Mouse (Mus musculus): ENCODE measurements around the gene Ints12. TPM values are rescaled to one million over a fixed set of nuclear protein-coding genes. Genes with fewer than 3 reads are reported as not detected.
A peak's percentile ranks its signal among the peaks of the same experiment; 100 is the strongest.

The Ints12 gene
- polyA plus RNA-seq, 1 experiment from 2014 or later = 33.6 TPM

DNA sequence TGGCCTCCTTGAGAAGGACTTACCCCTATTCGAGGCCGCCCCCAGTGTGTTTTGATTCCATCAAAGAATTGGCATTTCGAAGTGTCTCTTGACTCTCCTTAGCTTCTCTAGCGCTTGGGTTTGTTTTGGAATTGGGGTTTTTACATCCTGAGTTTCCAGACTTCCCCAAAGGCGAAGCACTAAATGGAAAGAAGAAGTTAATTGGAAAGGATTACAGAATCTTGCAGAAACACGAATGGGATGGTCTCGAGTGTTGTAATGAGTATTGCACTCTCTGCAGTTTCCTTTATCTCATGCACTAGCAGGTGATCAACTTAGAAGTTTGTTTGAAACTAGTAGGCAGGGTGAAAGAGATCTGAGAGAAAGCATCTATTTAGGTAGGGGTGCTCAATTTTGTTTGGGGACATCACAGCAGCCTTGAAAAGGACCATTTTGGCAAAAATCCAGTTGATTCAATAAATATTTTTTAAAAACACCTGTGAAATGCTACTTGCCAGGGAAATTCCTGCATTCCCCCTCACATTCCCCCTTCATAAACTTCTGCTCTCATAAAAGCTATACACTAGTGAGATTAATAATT, 724 bp downstream of the Ints12 start:
- no peak for DNase-seq (ENCODE audit: low spot score)
- no peaks in the 10 kb centered on the region for H3K27me3 ChIP-seq (ENCODE audit: control insufficient read depth, insufficient read depth, low read length)
- H3K36me3 ChIP-seq (replicated peaks; ENCODE audit: control insufficient read depth, insufficient read depth, low read depth, low read length) = no peaks in the 10 kb centered on the region
- peak overlapping the region; percentile 100 for H3K27ac ChIP-seq (replicated peaks; ENCODE audit: low read depth, low read length)
- WGBS = under 1% methylated on average over 7 of the region's 7 CpGs
- peak overlapping the region; percentile 89 for H3K4me3 ChIP-seq (ENCODE audit: low read depth, low read length)
- peak overlapping the region; percentile 99 for H3K9ac ChIP-seq (replicated peaks; ENCODE audit: low read length)
- ATAC-seq (replicated peaks; ENCODE audit: insufficient number of reproducible peaks, low FRiP score, low TSS enrichment, low read depth) = no peak
- peak overlapping the region; percentile 48 for H3K4me2 ChIP-seq (ENCODE audit: low read depth, low read length)
- H3K9me3 ChIP-seq (replicated peaks; ENCODE audit: control insufficient read depth, low read length) = no peaks in the 10 kb centered on the region
- no peaks in the 10 kb centered on the region for H3K4me1 ChIP-seq (ENCODE audit: control insufficient read depth, insufficient read depth, low read length)

GRCm38 (mm10) chr3:133092936-133093335, 1.3 kb downstream of the Ints12 start:
- no peak overlapping the region for H3K27ac ChIP-seq (replicated peaks; ENCODE audit: low read depth, low read length)
- no peaks in the 10 kb centered on the region for H3K4me1 ChIP-seq (ENCODE audit: control insufficient read depth, insufficient read depth, low read length)
- 94% methylated on average over 1 of the region's 1 CpGs for WGBS
- no peaks in the 10 kb centered on the region for H3K9me3 ChIP-seq (replicated peaks; ENCODE audit: control insufficient read depth, low read length)
- H3K36me3 ChIP-seq (replicated peaks; ENCODE audit: control insufficient read depth, insufficient read depth, low read depth, low read length) = no peaks in the 10 kb centered on the region
- H3K4me3 ChIP-seq (ENCODE audit: low read depth, low read length) = peak overlapping the region; percentile 89; the same call in 1 of the 2 replicates
- peak overlapping the region; percentile 48; the same call in 1 of the 2 replicates for H3K4me2 ChIP-seq (ENCODE audit: low read depth, low read length)
- H3K9ac ChIP-seq (replicated peaks; ENCODE audit: low read length) = no peak overlapping the region; the same call in 1 of the 2 replicates
- DNase-seq (ENCODE audit: low spot score) (no peak), ATAC-seq (replicated peaks; ENCODE audit: insufficient number of reproducible peaks, low FRiP score, low TSS enrichment, low read depth) (no peak)
- no peaks in the 10 kb centered on the region for H3K27me3 ChIP-seq (ENCODE audit: control insufficient read depth, insufficient read depth, low read length)

GRCm38 (mm10) chr3:133094305-133094704, 2.7 kb downstream of the Ints12 start:
- H3K27ac ChIP-seq (replicated peaks; ENCODE audit: low read depth, low read length) = no peak overlapping the region
- no peaks in the 10 kb centered on the region for H3K9me3 ChIP-seq (replicated peaks; ENCODE audit: control insufficient read depth, low read length)
- ATAC-seq (replicated peaks; ENCODE audit: insufficient number of reproducible peaks, low FRiP score, low TSS enrichment, low read depth) (no peak), DNase-seq (ENCODE audit: low spot score) (no peak)
- no peaks in the 10 kb centered on the region for H3K27me3 ChIP-seq (ENCODE audit: control insufficient read depth, insufficient read depth, low read length)
- no peaks in the 10 kb centered on the region for H3K4me1 ChIP-seq (ENCODE audit: control insufficient read depth, insufficient read depth, low read length)
- 84% methylated on average over 1 of the region's 1 CpGs for WGBS
- H3K4me2 ChIP-seq (ENCODE audit: low read depth, low read length) = no peak overlapping the region
- H3K4me3 ChIP-seq (ENCODE audit: low read depth, low read length) = no peak overlapping the region
- no peaks in the 10 kb centered on the region for H3K36me3 ChIP-seq (replicated peaks; ENCODE audit: control insufficient read depth, insufficient read depth, low read depth, low read length)
- H3K9ac ChIP-seq (replicated peaks; ENCODE audit: low read length) = no peak overlapping the region

DNA sequence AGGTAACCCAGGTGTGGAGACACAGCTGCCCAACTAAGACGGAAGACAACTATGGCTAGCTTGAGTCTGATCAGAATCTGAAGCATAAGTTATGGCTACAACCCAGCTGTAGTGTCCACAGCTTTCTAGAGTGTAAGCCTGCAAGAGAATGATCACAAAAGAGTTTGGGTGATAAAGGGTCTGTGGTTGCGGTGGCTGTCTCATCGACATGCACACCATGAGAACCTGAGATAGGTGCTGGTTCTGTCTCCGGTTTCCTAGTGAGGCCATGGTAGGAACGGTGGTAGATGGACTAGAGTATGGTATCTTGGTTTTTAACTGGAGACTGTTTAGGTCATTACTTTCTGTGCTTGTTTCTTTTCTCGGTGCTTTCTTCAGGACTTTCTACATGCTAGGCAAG, 6.3 kb downstream of the Ints12 start:
- no peak overlapping the region for H3K9ac ChIP-seq (replicated peaks; ENCODE audit: low read length)
- H3K27ac ChIP-seq (replicated peaks; ENCODE audit: low read depth, low read length) = no peak overlapping the region
- H3K36me3 ChIP-seq (replicated peaks; ENCODE audit: control insufficient read depth, insufficient read depth, low read depth, low read length) = peaks cover 4% of the 10 kb centered on the region; the same call in 1 of the 2 replicates
- H3K4me1 ChIP-seq (ENCODE audit: control insufficient read depth, insufficient read depth, low read length) = no peaks in the 10 kb centered on the region
- no peak overlapping the region for H3K4me3 ChIP-seq (ENCODE audit: low read depth, low read length)
- DNase-seq (ENCODE audit: low spot score) (no peak), ATAC-seq (replicated peaks; ENCODE audit: insufficient number of reproducible peaks, low FRiP score, low TSS enrichment, low read depth) (no peak)
- H3K27me3 ChIP-seq (ENCODE audit: control insufficient read depth, insufficient read depth, low read length) = no peaks in the 10 kb centered on the region
- no peaks in the 10 kb centered on the region for H3K9me3 ChIP-seq (replicated peaks; ENCODE audit: control insufficient read depth, low read length)
- WGBS = 94% methylated on average over 6 of the region's 6 CpGs
- no peak overlapping the region for H3K4me2 ChIP-seq (ENCODE audit: low read depth, low read length)

DNA sequence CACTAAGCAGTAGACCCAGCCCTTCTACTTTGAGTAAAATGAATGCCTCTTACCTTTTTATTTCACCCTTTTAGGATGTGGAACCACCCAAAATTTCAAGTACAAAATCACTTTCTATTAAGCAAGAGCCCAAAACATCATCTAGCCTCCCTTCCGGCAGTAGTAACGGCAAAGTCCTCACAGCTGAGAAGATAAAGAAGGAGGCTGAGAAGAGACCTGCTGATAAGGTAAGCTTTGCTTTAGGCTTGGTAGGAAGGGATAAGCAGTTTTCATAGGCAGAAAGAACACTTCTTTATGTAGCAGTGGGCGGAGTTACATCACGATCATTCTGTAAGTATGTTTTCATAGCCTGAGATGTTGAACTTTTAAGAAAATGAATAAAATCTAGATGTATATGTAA, 6.7 kb downstream of the Ints12 start:
- Histone ChIP-seq H3K9ac (replicated peaks; ENCODE audit: low read length) (no peak overlapping the region), H3K9me3 (replicated peaks; ENCODE audit: control insufficient read depth, low read length) (no peaks in the 10 kb centered on the region), H3K4me1 (ENCODE audit: control insufficient read depth, insufficient read depth, low read length) (no peaks in the 10 kb centered on the region), H3K27me3 (ENCODE audit: control insufficient read depth, insufficient read depth, low read length) (no peaks in the 10 kb centered on the region), H3K4me2 (ENCODE audit: low read depth, low read length) (no peak overlapping the region), H3K4me3 (ENCODE audit: low read depth, low read length) (no peak overlapping the region), H3K27ac (replicated peaks; ENCODE audit: low read depth, low read length) (no peak overlapping the region), H3K36me3 (replicated peaks; ENCODE audit: control insufficient read depth, insufficient read depth, low read depth, low read length) (peaks cover 4% of the 10 kb centered on the region; the same call in 1 of the 2 replicates)
- WGBS = 95% methylated on average over 4 of the region's 4 CpGs
- DNase-seq (ENCODE audit: low spot score) (no peak), ATAC-seq (replicated peaks; ENCODE audit: insufficient number of reproducible peaks, low FRiP score, low TSS enrichment, low read depth) (no peak)

GRCm38 (mm10) chr3:133098909-133099308, 7.3 kb downstream of the Ints12 start:
- H3K4me2 ChIP-seq (ENCODE audit: low read depth, low read length) = no peak overlapping the region
- H3K27me3 ChIP-seq (ENCODE audit: control insufficient read depth, insufficient read depth, low read length) = no peaks in the 10 kb centered on the region
- no peak overlapping the region for H3K4me3 ChIP-seq (ENCODE audit: low read depth, low read length)
- ATAC-seq (replicated peaks; ENCODE audit: insufficient number of reproducible peaks, low FRiP score, low TSS enrichment, low read depth) (no peak), DNase-seq (ENCODE audit: low spot score) (no peak)
- no peak overlapping the region for H3K9ac ChIP-seq (replicated peaks; ENCODE audit: low read length)
- 82% methylated on average over 2 of the region's 2 CpGs for WGBS
- H3K27ac ChIP-seq (replicated peaks; ENCODE audit: low read depth, low read length) = no peak overlapping the region
- H3K36me3 ChIP-seq (replicated peaks; ENCODE audit: control insufficient read depth, insufficient read depth, low read depth, low read length) = peaks cover 4% of the 10 kb centered on the region
- no peaks in the 10 kb centered on the region for H3K9me3 ChIP-seq (replicated peaks; ENCODE audit: control insufficient read depth, low read length)
- no peaks in the 10 kb centered on the region for H3K4me1 ChIP-seq (ENCODE audit: control insufficient read depth, insufficient read depth, low read length)

- WGBS = 87% methylated on average over 3 of the region's 3 CpGs
- H3K27me3 ChIP-seq (ENCODE audit: control insufficient read depth, insufficient read depth, low read length) = no peaks in the 10 kb centered on the region
- no peak overlapping the region for H3K27ac ChIP-seq (replicated peaks; ENCODE audit: low read depth, low read length)
- no peak for DNase-seq (ENCODE audit: low spot score)
- H3K9ac ChIP-seq (replicated peaks; ENCODE audit: low read length) = no peak overlapping the region
- no peak overlapping the region for H3K4me3 ChIP-seq (ENCODE audit: low read depth, low read length)
- H3K9me3 ChIP-seq (replicated peaks; ENCODE audit: control insufficient read depth, low read length) = no peaks in the 10 kb centered on the region
- no peak for ATAC-seq (replicated peaks; ENCODE audit: insufficient number of reproducible peaks, low FRiP score, low TSS enrichment, low read depth)
- H3K4me1 ChIP-seq (ENCODE audit: control insufficient read depth, insufficient read depth, low read length) = no peaks in the 10 kb centered on the region
- peaks cover 5% of the 10 kb centered on the region for H3K36me3 ChIP-seq (replicated peaks; ENCODE audit: control insufficient read depth, insufficient read depth, low read depth, low read length)
- H3K4me2 ChIP-seq (ENCODE audit: low read depth, low read length) = no peak overlapping the region
Observed at GRCm38 (mm10) chr3:133103768-133104167, 12.1 kb downstream of the Ints12 start.

GRCm38 (mm10) chr3:133104436-133104835, 12.8 kb downstream of the Ints12 start:
- Histone ChIP-seq H3K4me1 (ENCODE audit: control insufficient read depth, insufficient read depth, low read length) (no peaks in the 10 kb centered on the region), H3K9me3 (replicated peaks; ENCODE audit: control insufficient read depth, low read length) (no peaks in the 10 kb centered on the region), H3K27me3 (ENCODE audit: control insufficient read depth, insufficient read depth, low read length) (no peaks in the 10 kb centered on the region), H3K27ac (replicated peaks; ENCODE audit: low read depth, low read length) (no peak overlapping the region), H3K4me3 (ENCODE audit: low read depth, low read length) (no peak overlapping the region), H3K9ac (replicated peaks; ENCODE audit: low read length) (no peak overlapping the region), H3K4me2 (ENCODE audit: low read depth, low read length) (no peak overlapping the region), H3K36me3 (replicated peaks; ENCODE audit: control insufficient read depth, insufficient read depth, low read depth, low read length) (peaks cover 8% of the 10 kb centered on the region)
- no peak for DNase-seq (ENCODE audit: low spot score)
- 94% methylated on average over 3 of the region's 3 CpGs for WGBS
- no peak for ATAC-seq (replicated peaks; ENCODE audit: insufficient number of reproducible peaks, low FRiP score, low TSS enrichment, low read depth)
